Mouse (Mus musculus) G1E-ER4 (cell line): ENCODE measurements around the gene Mrps25. TPM values are rescaled to one million over a fixed set of nuclear protein-coding genes. Genes with fewer than 3 reads are reported as not detected.

ENCODE experiments used
- GATA1 ChIP-seq: IDR thresholded peaks from one replicate; pipeline ENCODE4 v1.8.0; 2012; ENCODE audit warnings: low read length, inconsistent platforms
- polyA plus RNA-seq: library from polyadenylated mRNA; stranded (reverse); fragments of >175 nt; gene quantifications from 2 replicates; pipeline ENCODE4 v1.2.3, GENCODE M21; 2012

The Mrps25 gene
- polyA plus RNA-seq, 1 experiment: 12.9 TPM

GRCm38 (mm10) chr6:92136356-92136755, 47.5 kb downstream of the Mrps25 start:
- TF ChIP-seq GATA1: no peak

GRCm38 (mm10) chr6:92133617-92134016, 50.2 kb downstream of the Mrps25 start:
- TF ChIP-seq GATA1: no peak

GRCm38 (mm10) chr6:92132021-92132911, 51.6 kb downstream of the Mrps25 start:
- no peak for TF ChIP-seq GATA1

DNA sequence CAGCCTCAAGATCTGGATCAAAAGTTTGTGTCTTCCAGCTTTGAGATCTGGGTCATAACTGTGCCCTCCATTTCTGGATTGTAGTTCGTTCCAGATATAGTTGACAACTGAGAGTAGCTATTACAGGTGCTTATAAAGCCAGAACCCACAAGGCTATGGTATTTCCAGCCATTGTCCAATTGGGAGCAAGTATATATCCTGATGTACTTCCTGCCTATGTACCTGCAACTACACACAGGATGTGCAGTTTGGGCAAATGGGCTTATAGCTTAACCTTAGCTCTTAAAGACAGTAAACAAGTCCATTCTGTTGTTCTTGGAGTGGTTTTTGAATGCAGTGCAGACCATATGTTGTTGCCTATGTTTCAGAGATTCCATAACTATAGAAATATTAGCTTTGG, 52.4 kb downstream of the Mrps25 start:
- TF ChIP-seq GATA1: no peak

DNA sequence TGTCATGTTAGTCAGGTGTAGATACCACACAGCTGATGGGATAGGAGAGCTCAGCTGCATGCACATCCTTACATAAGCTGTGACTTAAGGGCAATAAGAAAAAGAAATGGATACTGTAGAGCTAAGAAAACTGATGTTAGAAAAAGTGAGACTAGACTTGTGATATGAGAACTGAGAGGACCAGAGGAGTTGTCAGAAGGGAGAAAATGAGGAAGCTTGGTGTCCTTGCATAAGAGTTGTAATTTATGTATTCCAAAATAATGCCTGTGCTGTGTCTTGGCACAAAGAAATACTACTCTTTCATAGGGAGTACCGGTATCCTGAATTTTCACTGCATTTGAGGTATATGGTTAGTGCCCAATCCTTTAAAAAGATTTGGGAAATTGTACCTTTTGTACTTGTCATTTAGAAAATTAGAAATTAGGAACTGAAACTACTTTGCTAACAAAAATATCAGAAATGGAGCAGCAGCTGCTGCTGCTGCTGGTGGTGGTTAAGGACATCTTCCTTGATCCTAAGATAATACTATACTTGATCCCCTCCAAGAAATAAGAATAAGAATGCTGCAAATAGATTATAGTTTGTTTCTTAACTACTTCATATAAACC, 56.9 kb downstream of the Mrps25 start:
- TF ChIP-seq GATA1: no peak

DNA sequence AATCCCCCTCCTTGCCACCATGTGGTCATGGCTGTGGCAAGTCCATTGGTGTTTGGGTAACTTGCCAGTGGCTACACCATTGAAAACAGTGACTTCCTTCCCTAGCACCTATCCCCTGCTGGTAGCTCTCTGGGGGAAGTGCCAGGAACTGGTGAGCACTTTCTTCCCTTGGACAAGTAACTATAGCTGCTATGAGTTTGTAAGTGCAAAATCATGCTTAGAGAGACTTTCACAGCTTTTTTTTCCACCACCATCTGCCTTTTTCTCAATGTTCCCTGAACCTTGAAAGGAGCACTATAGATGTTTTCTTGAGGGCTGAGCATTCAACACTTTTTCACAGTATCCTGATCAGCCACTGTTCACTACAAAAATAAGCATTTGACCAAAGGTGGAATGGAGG, 59.3 kb downstream of the Mrps25 start:
- TF ChIP-seq GATA1: no peak

Other genes starting within 250 kb of the Mrps25 start
- not detected in 2 replicates for gene Fgd5, start 205.2 kb downstream of the Mrps25 start, polyA plus RNA-seq
- gene Nr2c2, start 92.6 kb downstream of the Mrps25 start, polyA plus RNA-seq: 6.3 and 7.3 TPM in 2 replicates
- 7.5 and 7.8 TPM in 2 replicates for gene Rbsn, start 30.9 kb upstream of the Mrps25 start, polyA plus RNA-seq
- not detected in 2 replicates for gene Trh, start 60.6 kb upstream of the Mrps25 start, polyA plus RNA-seq